Mouse (Mus musculus) MEL (cell line): Measurements from ENCODE around the gene Nfkbil1. TPM values are rescaled to one million over a fixed set of nuclear protein-coding genes. Genes with fewer than 3 reads are reported as not detected.

Experiments used
- DNase-seq: peaks from one replicate; pipeline ENCODE4 v3.0.0; 2011; ENCODE audit warnings: low read depth, low spot score
- H3K27ac ChIP-seq: 2 replicates; pipeline ENCODE4 v1.5.1; 2012; ENCODE audit warnings: low read depth, mild to moderate bottlenecking, control low read depth, low read length, moderate library complexity; ENCODE audit not compliant: control insufficient read depth
- H3K27me3 ChIP-seq, 2 experiments: fragments of 150-350 bp in 1 of 2; sonication (generic) in 1 of 2; 2 replicates each; pipeline ENCODE4 v1.6.1; 2012; ENCODE audit warnings: low read length in 2 of 2, mild to moderate bottlenecking in 2 of 2, improper control_type of control experiment in 1 of 2, moderate library complexity in 1 of 2; ENCODE audit not compliant: insufficient read depth in 2 of 2, control insufficient read depth in 1 of 2
- H3K36me3 ChIP-seq, 2 experiments: 2 replicates each; pipeline ENCODE4 v1.6.1; 2012 to 2014; ENCODE audit warnings: low read length in 2 of 2, improper control_type of control experiment in 1 of 2, inconsistent platforms in 1 of 2, mild to moderate bottlenecking in 1 of 2; ENCODE audit not compliant: insufficient read depth in 2 of 2, control insufficient read depth in 1 of 2
- H3K4me1 ChIP-seq, 2 experiments: fragments of 150-350 bp in 1 of 2; sonication (generic) in 1 of 2; 2 replicates each; pipeline ENCODE4 v1.6.1; 2012; ENCODE audit warnings: low read length in 2 of 2, improper control_type of control experiment in 1 of 2, mild to moderate bottlenecking in 1 of 2; ENCODE audit not compliant: insufficient read depth in 2 of 2, control insufficient read depth in 1 of 2
- H3K4me3 ChIP-seq, 2 experiments: fragments of 150-350 bp in 1 of 2; sonication (generic) in 1 of 2; 2 replicates each; pipeline ENCODE4 v1.5.1; 2012; ENCODE audit warnings: low read depth in 2 of 2, low read length in 2 of 2, mild to moderate bottlenecking in 2 of 2, moderate library complexity in 2 of 2, control low read depth in 1 of 2, improper control_type of control experiment in 1 of 2; ENCODE audit not compliant: control insufficient read depth in 1 of 2, insufficient read depth in 1 of 2
- H3K79me2 ChIP-seq: 2 replicates; pipeline ENCODE4 v1.6.1; 2012; ENCODE audit warnings: mild to moderate bottlenecking, low read length, moderate library complexity; ENCODE audit not compliant: control insufficient read depth, poor library complexity, insufficient read depth
- H3K9ac ChIP-seq: 2 replicates; pipeline ENCODE4 v1.6.1; 2012; ENCODE audit warnings: low read depth, mild to moderate bottlenecking, control low read depth, low read length, moderate library complexity; ENCODE audit not compliant: control insufficient read depth, poor library complexity, severe bottlenecking
- H3K9me3 ChIP-seq: fragments of 150-350 bp; sonication (generic); replicated peaks from 2 replicates; pipeline ENCODE4 v1.6.1; 2012; ENCODE audit warnings: mild to moderate bottlenecking, low read length, improper control_type of control experiment, moderate library complexity; ENCODE audit not compliant: insufficient read depth
- BHLHE40 ChIP-seq: IDR thresholded peaks from 2 replicates; pipeline ENCODE4 v1.6.1; 2012; ENCODE audit warnings: low read depth, mild to moderate bottlenecking, inconsistent platforms, low read length, improper control_type of control experiment, borderline replicate concordance
- CHD1 ChIP-seq: IDR thresholded peaks from 2 replicates; pipeline ENCODE4 v1.6.1; 2012; ENCODE audit warnings: low read depth, mild to moderate bottlenecking, inconsistent platforms, low read length, improper control_type of control experiment
- CTCF ChIP-seq, 3 experiments: IDR thresholded peaks in 2 of 3; conservative IDR thresholded peaks in 1 of 3; 2 replicates each; pipeline ENCODE4 v1.5.1; 2011 to 2012; ENCODE audit warnings: low read length in 3 of 3, low read depth in 2 of 3, mild to moderate bottlenecking in 2 of 3, improper control_type of control experiment in 1 of 3, inconsistent platforms in 1 of 3, mixed read lengths in 1 of 3, moderate library complexity in 1 of 3; ENCODE audit not compliant: control insufficient read depth in 1 of 3, insufficient read depth in 1 of 3, poor library complexity in 1 of 3, severe bottlenecking in 1 of 3
- ELF1 ChIP-seq: IDR thresholded peaks from 2 replicates; pipeline ENCODE4 v1.6.1; 2014; ENCODE audit warnings: low read depth, mild to moderate bottlenecking, inconsistent platforms, low read length, improper control_type of control experiment, moderate library complexity
- EP300 ChIP-seq, 2 experiments: IDR thresholded peaks; 2 replicates each; pipeline ENCODE4 v1.6.1; 2011; ENCODE audit warnings: improper control_type of control experiment in 2 of 2, low read length in 2 of 2, low read depth in 1 of 2, mild to moderate bottlenecking in 1 of 2
- HCFC1 ChIP-seq: IDR thresholded peaks from 2 replicates; pipeline ENCODE4 v1.6.1; 2012; ENCODE audit warnings: low read depth, mild to moderate bottlenecking, inconsistent platforms, low read length, improper control_type of control experiment, moderate library complexity
- JUND ChIP-seq: IDR thresholded peaks from 2 replicates; pipeline ENCODE4 v1.6.1; 2011; ENCODE audit warnings: low read depth, mild to moderate bottlenecking, improper control_type of control experiment, low read length
- KAT2A ChIP-seq: conservative IDR thresholded peaks from 2 replicates; pipeline ENCODE4 v1.6.1; 2012; ENCODE audit warnings: low read depth, low read length, improper control_type of control experiment, inconsistent platforms
- MAFK ChIP-seq: IDR thresholded peaks from 2 replicates; pipeline ENCODE4 v1.6.1; 2011; ENCODE audit warnings: low read depth, mild to moderate bottlenecking, low read length, improper control_type of control experiment, borderline replicate concordance
- MAX ChIP-seq: IDR thresholded peaks from 2 replicates; pipeline ENCODE4 v1.6.1; 2011; ENCODE audit warnings: low read length, improper control_type of control experiment
- MAZ ChIP-seq: IDR thresholded peaks from 2 replicates; pipeline ENCODE4 v1.6.1; 2012; ENCODE audit warnings: low read depth, mild to moderate bottlenecking, inconsistent platforms, low read length, improper control_type of control experiment
- MYB ChIP-seq: IDR thresholded peaks from 2 replicates; pipeline ENCODE4 v1.6.1; 2011; ENCODE audit warnings: mild to moderate bottlenecking, low read depth, low read length, improper control_type of control experiment
- NRF1 ChIP-seq: IDR thresholded peaks from 2 replicates; pipeline ENCODE4 v1.6.1; 2014; ENCODE audit warnings: low read depth, mild to moderate bottlenecking, inconsistent platforms, low read length, improper control_type of control experiment, moderate library complexity; ENCODE audit not compliant: poor library complexity, insufficient read depth, severe bottlenecking
- POLR2AphosphoS5 ChIP-seq: IDR thresholded peaks from 2 replicates; pipeline ENCODE4 v1.6.1; 2012; ENCODE audit warnings: low read depth, borderline replicate concordance, mild to moderate bottlenecking, inconsistent platforms, low read length, moderate library complexity, mixed read lengths
- RCOR1 ChIP-seq: IDR thresholded peaks from 2 replicates; pipeline ENCODE4 v1.6.1; 2012; ENCODE audit warnings: low read depth, mild to moderate bottlenecking, inconsistent platforms, low read length, improper control_type of control experiment
- TAL1 ChIP-seq: IDR thresholded peaks from 2 replicates; pipeline ENCODE4 v1.6.1; 2012; ENCODE audit warnings: mild to moderate bottlenecking, inconsistent platforms, low read length, moderate library complexity, mixed read lengths
- TBP ChIP-seq: IDR thresholded peaks from 2 replicates; pipeline ENCODE4 v1.8.0; 2011; ENCODE audit warnings: low read depth, low read length, improper control_type of control experiment
- TCF12 ChIP-seq: IDR thresholded peaks from 2 replicates; pipeline ENCODE4 v1.6.1; 2014; ENCODE audit warnings: low read depth, mild to moderate bottlenecking, inconsistent platforms, low read length, improper control_type of control experiment, moderate library complexity
- UBTF ChIP-seq: IDR thresholded peaks from 2 replicates; pipeline ENCODE4 v1.6.1; 2012; ENCODE audit warnings: low read depth, mild to moderate bottlenecking, inconsistent platforms, low read length, improper control_type of control experiment, moderate library complexity, borderline replicate concordance; ENCODE audit not compliant: insufficient read depth
- ZC3H11A ChIP-seq: IDR thresholded peaks from 2 replicates; pipeline ENCODE4 v1.6.1; 2012; ENCODE audit warnings: low read depth, mild to moderate bottlenecking, inconsistent platforms, low read length, improper control_type of control experiment
- ZKSCAN1 ChIP-seq: IDR thresholded peaks from 2 replicates; pipeline ENCODE4 v1.6.1; 2012; ENCODE audit warnings: low read depth, mild to moderate bottlenecking, inconsistent platforms, low read length, improper control_type of control experiment, moderate library complexity
- ZMIZ1 ChIP-seq: IDR thresholded peaks from 2 replicates; pipeline ENCODE4 v1.6.1; 2012; ENCODE audit warnings: low read depth, mild to moderate bottlenecking, inconsistent platforms, low read length, improper control_type of control experiment, moderate library complexity
- ZNF384 ChIP-seq: IDR thresholded peaks from 2 replicates; pipeline ENCODE4 v1.6.1; 2012; ENCODE audit warnings: low read depth, mild to moderate bottlenecking, inconsistent platforms, low read length, improper control_type of control experiment
- polyA plus RNA-seq, 2 experiments: library from polyadenylated mRNA; stranded (reverse) in 1 of 2; unstranded in 1 of 2; fragments of >175 nt in 1 of 2; fragments of >200 nt in 1 of 2; gene quantifications; 2 replicates each; pipeline versions ENCODE4 v1.2.1 to v1.2.4; 2012; ENCODE audit warnings: low replicate concordance in 2 of 2, low read depth in 1 of 2; ENCODE audit not compliant: insufficient read length in 2 of 2, insufficient read depth in 1 of 2, missing spikeins in 1 of 2
- total RNA-seq: library from RNA; depleted of rRNA; stranded (reverse); fragments of 300-350 nt; gene quantifications from 2 replicates; pipeline ENCODE4 v1.2.3, GENCODE M21; 2012

The Nfkbil1 gene
- total and polyA plus RNA-seq, 3 experiments, result 10.3 to 26.0 TPM; not detected in 1

DNA sequence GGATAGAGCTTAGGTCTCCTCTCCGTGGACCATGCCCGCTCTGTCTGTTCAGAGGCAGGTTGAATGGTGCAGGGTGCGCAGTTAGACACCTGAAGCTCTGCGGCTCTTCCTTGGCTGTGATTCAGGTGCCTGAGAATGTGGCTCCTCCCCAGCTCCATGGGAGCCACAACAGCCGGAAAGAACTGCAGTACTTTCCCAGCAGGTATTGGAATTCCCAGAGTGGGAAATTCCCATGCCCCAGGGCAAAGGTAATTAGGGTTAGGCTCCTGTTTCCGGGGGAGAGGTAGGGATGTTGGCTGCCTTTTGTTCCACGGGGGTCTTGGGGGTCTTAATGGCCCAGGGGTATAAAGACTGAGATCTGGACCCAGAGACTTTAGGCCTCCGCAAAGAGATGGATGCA, 36.6 kb downstream of the Nfkbil1 start:
- H3K27ac ChIP-seq, result no peak overlapping the region
- H3K79me2 ChIP-seq, result peaks cover 5% of the 10 kb centered on the region; the same call in 1 of the 2 replicates
- peaks cover 0 to 10% of the 10 kb centered on the region in 2 experiments; a peak in 2 of 4 replicates for H3K36me3 ChIP-seq
- H3K4me3 ChIP-seq, result no peak overlapping the region
- DNase-seq, result no peak
- TF ChIP-seq UBTF, result no peak
- TF ChIP-seq CTCF (IDR thresholded peaks at IDR 0.05 in 2 of 3, conservative IDR thresholded peaks at IDR 0.05 in 1 of 3; ENCODE audit: control insufficient read depth in 1 of 3, insufficient read depth in 1 of 3, low read depth in 2 of 3, low read length in 3 of 3, poor library complexity in 1 of 3, severe bottlenecking in 1 of 3), result no peak
- no peak for TF ChIP-seq MAFK
- TF ChIP-seq TAL1, result no peak
- TF ChIP-seq TCF12, result no peak
- TF ChIP-seq MAZ, result no peak
- TF ChIP-seq MYB, result no peak
- no peak for TF ChIP-seq POLR2AphosphoS5
- TF ChIP-seq KAT2A, result no peak
- TF ChIP-seq ELF1, result no peak
- no peak for TF ChIP-seq TBP
- TF ChIP-seq ZKSCAN1, result no peak
- TF ChIP-seq MAX, result no peak
- TF ChIP-seq NRF1, result no peak
- H3K9me3 ChIP-seq, result no peaks in the 10 kb centered on the region
- no peaks in the 10 kb centered on the region for H3K27me3 ChIP-seq
- H3K9ac ChIP-seq, result no peak overlapping the region
- peaks cover 8 to 18% of the 10 kb centered on the region in 2 experiments; a peak in 3 of 4 replicates for H3K4me1 ChIP-seq

DNA sequence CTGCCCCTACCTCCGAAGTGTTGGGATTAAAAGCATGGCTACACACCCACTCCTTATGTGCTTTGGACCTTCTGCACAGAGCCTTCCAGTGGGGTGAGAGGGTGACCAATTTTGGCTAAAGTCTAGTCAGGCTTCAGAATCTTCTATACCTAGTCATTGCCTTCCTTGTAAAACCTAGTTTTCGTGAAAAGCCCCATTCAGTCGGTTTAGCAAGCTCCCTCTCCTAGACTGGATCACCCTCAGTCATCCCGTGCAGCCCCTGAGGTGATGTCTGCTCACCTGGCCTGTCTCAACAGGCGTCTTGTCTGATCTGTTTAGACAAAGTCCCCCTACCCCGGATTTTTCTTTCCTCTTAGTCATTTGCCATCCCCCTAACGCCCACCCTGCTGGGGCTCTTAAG, 37.6 kb downstream of the Nfkbil1 start:
- H3K27ac ChIP-seq, result no peak overlapping the region
- no peak overlapping the region for H3K9ac ChIP-seq
- H3K36me3 ChIP-seq, result peaks cover 0 to 14% of the 10 kb centered on the region in 2 experiments; a peak in 2 of 4 replicates
- peaks cover 10 to 25% of the 10 kb centered on the region in 2 experiments for H3K4me1 ChIP-seq
- no peak for TF ChIP-seq UBTF
- TF ChIP-seq, all 39 proteins: peak for 0
- Histone ChIP-seq H3K27me3 (no peaks in the 10 kb centered on the region), H3K4me3 (no peak overlapping the region), H3K9me3 (no peaks in the 10 kb centered on the region), H3K79me2 (peaks cover 5% of the 10 kb centered on the region; the same call in 1 of the 2 replicates)
- no peak for DNase-seq

DNA sequence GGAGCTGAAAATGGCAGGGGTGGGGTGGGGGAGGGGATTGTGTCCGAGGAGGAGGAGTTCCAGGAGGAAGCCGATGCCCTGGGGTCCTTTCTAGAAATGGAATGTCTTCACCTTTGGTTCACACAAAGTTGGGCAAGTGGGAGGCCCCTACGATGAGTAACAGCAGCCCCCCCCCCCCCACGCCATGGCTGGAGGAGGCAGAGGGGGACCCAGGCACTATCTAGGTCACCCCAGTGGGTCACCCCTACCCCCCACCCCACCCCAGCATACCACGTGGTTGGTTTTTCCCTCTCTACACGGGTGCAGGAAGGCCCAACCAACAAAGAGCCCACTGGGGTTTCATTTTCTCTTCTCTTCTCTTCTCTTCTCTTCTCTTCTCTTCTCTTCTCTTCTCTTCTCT, 38.5 kb downstream of the Nfkbil1 start:
- H3K9ac ChIP-seq, result 0 out of 2 replicates have a peak overlapping the region, but pooled peaks have one; percentile 9
- peaks cover 0 to 14% of the 10 kb centered on the region in 2 experiments; a peak in 2 of 4 replicates for H3K36me3 ChIP-seq
- peaks cover 5% of the 10 kb centered on the region; the same call in 1 of the 2 replicates for H3K79me2 ChIP-seq
- peak; percentile 31 for DNase-seq
- H3K27ac ChIP-seq, result no peak overlapping the region
- peaks cover 10 to 29% of the 10 kb centered on the region in 2 experiments for H3K4me1 ChIP-seq
- peak overlapping the region; percentile 71 to 74; a peak in 3 of 4 replicates for H3K4me3 ChIP-seq
- no peaks in the 10 kb centered on the region for H3K9me3 ChIP-seq
- no peaks in the 10 kb centered on the region for H3K27me3 ChIP-seq
- no peak for TF ChIP-seq TCF12
- TF ChIP-seq RCOR1, result no peak
- TF ChIP-seq TBP, result no peak
- no peak for TF ChIP-seq ZC3H11A
- no peak for TF ChIP-seq EP300 (IDR thresholded peaks at IDR 0.05; ENCODE audit: low read depth in 1 of 2, low read length in 2 of 2)
- no peak for TF ChIP-seq CHD1
- TF ChIP-seq UBTF, result no peak
- TF ChIP-seq MAZ, result no peak
- no peak for TF ChIP-seq JUND
- TF ChIP-seq HCFC1, result no peak
- TF ChIP-seq MAFK, result no peak
- TF ChIP-seq ZNF384, result no peak
- no peak for TF ChIP-seq BHLHE40
- no peak for TF ChIP-seq NRF1
- TF ChIP-seq ZMIZ1, result no peak
